Mouse (Mus musculus) megakaryocyte, embryonic 14.5 days (primary cell): ENCODE results near the gene Exoc3l.

Source experiments
- FLI1 ChIP-seq: IDR thresholded peaks from 2 replicates; pipeline ENCODE4 v1.6.1; 2012; ENCODE audit warnings: low read length, inconsistent platforms, mixed read lengths
- GATA1 ChIP-seq: IDR thresholded peaks from 3 replicates; pipeline ENCODE4 v1.6.1; 2012; ENCODE audit warnings: mixed read lengths, low read length, inconsistent platforms, borderline replicate concordance

DNA sequence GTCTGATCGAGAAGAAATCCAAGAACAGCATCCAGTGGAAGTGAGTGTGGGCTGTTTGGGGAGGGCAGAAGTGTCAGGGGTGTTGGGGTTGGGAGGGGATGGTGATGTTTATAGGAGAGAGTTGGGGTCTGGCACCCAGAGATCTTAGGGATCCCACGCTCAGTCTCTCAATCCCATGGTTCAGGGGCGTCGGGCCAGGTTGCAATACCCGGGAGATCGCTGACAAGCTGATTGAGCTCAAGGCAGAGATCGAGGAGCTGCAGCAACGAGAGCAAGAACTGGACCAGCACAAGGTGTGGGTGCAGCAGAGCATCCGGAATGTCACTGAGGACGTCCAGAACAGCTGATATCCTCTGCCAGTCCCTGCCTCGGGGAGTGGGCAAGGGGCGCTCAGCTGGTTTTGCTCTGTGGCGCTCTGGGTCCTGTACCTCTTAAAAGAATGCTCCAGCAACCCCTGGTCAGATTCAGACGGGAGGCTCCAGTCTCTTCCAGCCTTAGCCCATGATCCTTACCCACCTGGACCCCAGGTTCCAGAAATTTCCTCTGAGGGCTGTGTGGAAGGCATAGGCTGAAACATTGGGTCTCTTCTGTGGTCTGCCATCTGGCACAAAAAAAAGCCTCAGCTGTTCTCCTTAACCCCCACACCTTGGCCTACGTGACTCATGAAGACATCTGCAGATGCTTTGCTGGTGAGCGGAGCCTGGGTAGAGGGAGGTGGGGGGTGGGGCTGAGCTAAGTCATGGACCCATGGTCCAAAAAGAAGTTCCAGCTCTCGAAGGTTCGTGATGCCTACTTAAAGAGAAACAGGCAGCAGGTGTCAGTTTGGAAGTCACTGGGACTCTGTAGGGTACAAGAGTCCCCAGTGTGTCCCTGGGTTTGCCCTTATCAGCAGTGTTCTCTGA is 2.7 kb upstream of the Exoc3l start:
- no peak for TF ChIP-seq GATA1
- TF ChIP-seq FLI1, result no peak
